Mouse (Mus musculus) myocyte (in vitro differentiated cells): Measurements from ENCODE around the gene Pdlim1. TPM values are rescaled to one million over a fixed set of nuclear protein-coding genes. Genes with fewer than 3 reads are reported as not detected.

ENCODE experiments used
- H3K27me3 ChIP-seq: one replicate; pipeline ENCODE4 v1.6.1; 2011; ENCODE audit not compliant: control insufficient read depth, insufficient read depth, insufficient read length
- H3K36me3 ChIP-seq: one replicate; pipeline ENCODE4 v1.6.1; 2011; ENCODE audit not compliant: control insufficient read depth, insufficient read depth
- H3K4me2 ChIP-seq: one replicate; pipeline ENCODE4 v1.6.1; 2011; ENCODE audit warnings: low read depth, control low read depth
- H3K4me3 ChIP-seq: one replicate; pipeline ENCODE4 v1.5.1; 2011; ENCODE audit warnings: mild to moderate bottlenecking, control low read depth, moderate library complexity
- H3K79me2 ChIP-seq: one replicate; pipeline ENCODE4 v1.6.1; 2011; ENCODE audit not compliant: control insufficient read depth, insufficient read depth
- H3ac ChIP-seq: one replicate; pipeline ENCODE4 v1.6.1; 2011; ENCODE audit not compliant: control insufficient read depth, insufficient read length
- CEBPB ChIP-seq: IDR thresholded peaks from 2 replicates; pipeline ENCODE4 v1.6.1; 2011; ENCODE audit warnings: mild to moderate bottlenecking, moderate library complexity; ENCODE audit not compliant: poor library complexity, insufficient read depth, severe bottlenecking
- E2F4 ChIP-seq: IDR thresholded peaks from one replicate; pipeline ENCODE4 v1.6.1; 2011; ENCODE audit warnings: mild to moderate bottlenecking, control low read depth, moderate library complexity; ENCODE audit not compliant: insufficient read depth
- MAX ChIP-seq: IDR thresholded peaks from one replicate; pipeline ENCODE4 v1.6.1; 2011; ENCODE audit warnings: low read depth, mild to moderate bottlenecking, control low read depth
- MYOD1 ChIP-seq, 3 experiments: IDR thresholded peaks; one replicate each; pipeline ENCODE4 v1.6.1; 2011; ENCODE audit warnings: control low read depth in 2 of 3, low read depth in 2 of 3, mild to moderate bottlenecking in 2 of 3, moderate library complexity in 1 of 3; ENCODE audit not compliant: insufficient read length in 2 of 3, control insufficient read depth in 1 of 3
- MYOG ChIP-seq, 3 experiments: IDR thresholded peaks; one replicate each; pipeline ENCODE4 v1.6.1; 2011; ENCODE audit warnings: control low read depth in 2 of 3, low read depth in 2 of 3, mild to moderate bottlenecking in 2 of 3; ENCODE audit not compliant: insufficient read length in 2 of 3, control insufficient read depth in 1 of 3, insufficient read depth in 1 of 3
- POLR2A ChIP-seq: IDR thresholded peaks from one replicate; pipeline ENCODE4 v1.6.1; 2011; ENCODE audit warnings: low read depth, mild to moderate bottlenecking, control low read depth, moderate library complexity; ENCODE audit not compliant: insufficient read length
- POLR2AphosphoS2 ChIP-seq: IDR thresholded peaks from one replicate; pipeline ENCODE4 v1.6.1; 2011; ENCODE audit warnings: low read depth, control low read depth; ENCODE audit not compliant: insufficient read length
- REST ChIP-seq: IDR thresholded peaks from one replicate; pipeline ENCODE4 v1.6.1; 2011; ENCODE audit warnings: mild to moderate bottlenecking, control low read depth, moderate library complexity; ENCODE audit not compliant: insufficient read depth, insufficient read length
- SRF ChIP-seq: IDR thresholded peaks from one replicate; pipeline ENCODE4 v1.6.1; 2011; ENCODE audit warnings: low read depth; ENCODE audit not compliant: control insufficient read depth, insufficient read length
- TCF12 ChIP-seq: IDR thresholded peaks from one replicate; pipeline ENCODE4 v1.6.1; 2011; ENCODE audit warnings: mild to moderate bottlenecking, control low read depth; ENCODE audit not compliant: poor library complexity, insufficient read depth, severe bottlenecking
- TCF3 ChIP-seq: IDR thresholded peaks from one replicate; pipeline ENCODE4 v1.6.1; 2011; ENCODE audit warnings: low read depth, control low read depth; ENCODE audit not compliant: insufficient read length
- USF1 ChIP-seq: IDR thresholded peaks from one replicate; pipeline ENCODE4 v1.6.1; 2011; ENCODE audit warnings: low read depth, mild to moderate bottlenecking, control low read depth, moderate library complexity
- polyA plus RNA-seq: library from polyadenylated mRNA; unstranded; fragments of >200 nt; fragmentation: generic; extraction: Trizol; gene quantifications from one replicate; pipeline ENCODE4 v1.2.1, GENCODE M21; 2012; ENCODE audit warnings: missing spikeins

The Pdlim1 gene
- polyA plus RNA-seq, 1 experiment = 161 TPM

DNA sequence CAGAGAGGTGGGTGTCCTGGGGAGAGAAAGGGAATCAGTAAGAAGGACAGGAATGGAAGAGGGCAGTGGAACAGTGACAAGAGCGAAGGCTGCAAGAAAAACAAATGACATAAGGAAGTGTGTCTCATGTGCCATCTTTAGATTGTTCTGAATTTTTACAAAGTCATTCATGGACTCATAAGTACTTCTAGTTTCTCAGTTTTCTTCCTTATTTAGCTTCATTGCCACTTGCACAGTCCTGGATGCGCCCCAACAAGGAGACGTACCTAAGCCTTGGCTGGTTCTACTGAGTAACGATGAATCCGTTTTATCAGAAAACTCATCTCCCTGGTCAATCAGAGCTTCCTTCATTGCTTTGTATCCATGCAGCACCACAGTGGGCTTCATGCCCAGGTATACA, 88.0 kb downstream of the Pdlim1 start:
- H3K4me3 ChIP-seq = no peak overlapping the region
- H3K36me3 ChIP-seq = no peaks in the 10 kb centered on the region
- H3K4me2 ChIP-seq = no peak overlapping the region
- TF ChIP-seq CEBPB (no peak), TCF3 (no peak), TCF12 (no peak), MYOD1 (IDR thresholded peaks at IDR 0.05; ENCODE audit: control insufficient read depth in 1 of 3, insufficient read length in 2 of 3, low read depth in 2 of 3) (no peak), MAX (no peak), USF1 (no peak), MYOG (IDR thresholded peaks at IDR 0.05; ENCODE audit: control insufficient read depth in 1 of 3, insufficient read depth in 1 of 3, insufficient read length in 2 of 3, low read depth in 2 of 3) (no peak), REST (no peak), E2F4 (no peak), POLR2A (no peak), SRF (no peak), POLR2AphosphoS2 (no peak)
- H3ac ChIP-seq = no peak overlapping the region
- peaks cover 5% of the 10 kb centered on the region for H3K27me3 ChIP-seq
- no peaks in the 10 kb centered on the region for H3K79me2 ChIP-seq

DNA sequence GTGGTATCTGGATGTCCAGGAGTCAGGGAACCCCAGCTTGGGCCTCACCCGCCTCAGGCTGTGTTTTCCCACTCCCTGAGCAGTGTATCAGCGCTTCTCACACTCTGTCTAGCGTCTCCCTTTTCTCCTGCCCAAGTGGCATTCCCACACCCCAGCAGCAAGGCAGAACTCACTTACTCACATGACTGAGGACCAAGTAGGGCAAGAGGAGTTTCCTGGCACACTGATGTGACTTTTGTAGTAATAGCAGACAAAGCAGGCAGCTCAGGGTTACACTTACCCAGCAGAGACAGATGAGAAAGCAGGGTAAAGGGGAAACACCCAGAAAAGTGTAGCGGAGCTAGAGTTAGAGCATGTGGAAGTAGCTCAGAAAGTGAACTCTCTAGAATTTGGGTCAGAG, 93.3 kb downstream of the Pdlim1 start:
- no peak overlapping the region for H3K4me2 ChIP-seq
- H3K4me3 ChIP-seq = no peak overlapping the region
- no peak overlapping the region for H3ac ChIP-seq
- H3K79me2 ChIP-seq = no peaks in the 10 kb centered on the region
- H3K27me3 ChIP-seq = no peaks in the 10 kb centered on the region
- no peaks in the 10 kb centered on the region for H3K36me3 ChIP-seq
- TF ChIP-seq POLR2A (no peak), MYOG (IDR thresholded peaks at IDR 0.05; ENCODE audit: control insufficient read depth in 1 of 3, insufficient read depth in 1 of 3, insufficient read length in 2 of 3, low read depth in 2 of 3) (no peak), USF1 (no peak), MYOD1 (IDR thresholded peaks at IDR 0.05; ENCODE audit: control insufficient read depth in 1 of 3, insufficient read length in 2 of 3, low read depth in 2 of 3) (no peak), REST (no peak), TCF12 (no peak), E2F4 (no peak), CEBPB (no peak), SRF (no peak)

Other genes with a start within 250 kb of the Pdlim1 start
- gene Cyp2c54, start 198.0 kb downstream of the Pdlim1 start, polyA plus RNA-seq = not detected
- not detected for gene Cyp2c50, start 182.2 kb downstream of the Pdlim1 start, polyA plus RNA-seq
- gene Cyp2c70, start 84.5 kb downstream of the Pdlim1 start, polyA plus RNA-seq = not detected
- 38.8 TPM for gene Sorbs1, start 241.9 kb upstream of the Pdlim1 start, polyA plus RNA-seq